8 mouse cellular contexts compared by ENCODE assay signal in the genomic region with DNA sequence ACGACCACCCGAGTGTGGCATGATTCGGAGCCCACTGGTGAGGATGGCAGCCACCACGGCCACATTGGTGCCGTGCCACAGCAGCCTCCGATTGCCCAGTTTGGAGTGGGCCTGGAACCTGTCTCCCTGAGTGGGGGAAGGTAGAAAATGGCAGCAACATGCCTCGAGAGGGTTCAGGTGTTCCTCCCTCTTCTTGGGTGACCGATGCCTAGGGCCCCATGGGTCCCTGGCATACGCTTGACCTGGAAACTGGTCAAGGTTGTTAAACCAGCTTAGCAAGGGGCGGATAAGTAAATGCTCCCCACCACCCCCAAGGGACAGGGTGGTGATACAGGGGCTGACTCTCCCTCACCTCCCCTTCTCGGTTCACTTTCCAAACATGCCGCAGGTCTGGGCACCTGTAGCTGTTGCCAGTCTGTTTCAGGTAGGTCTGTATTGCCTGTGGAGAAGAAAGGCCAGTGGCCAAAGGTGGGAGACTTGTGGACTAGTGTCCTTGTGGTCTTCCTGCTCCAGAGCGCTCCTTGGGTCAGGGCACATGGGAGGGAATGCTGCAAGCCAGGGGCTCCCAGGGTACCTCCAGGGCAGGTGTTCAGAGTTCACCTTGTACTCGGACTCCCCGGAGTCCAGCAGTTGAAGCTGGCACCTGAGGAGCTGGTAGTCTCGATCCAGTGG. TPM values are rescaled to one million over a fixed set of nuclear protein-coding genes. Genes with fewer than 3 reads are reported as not detected.
DNase-seq lines count a peak whose midpoint lies in the region; ATAC-seq and TF ChIP-seq lines count a peak whose summit lies in the region.

No protein-coding gene starts in this region.

- WGBS in kidney, embryonic 16.5 days: 88% methylated on average over 16 of the region's 16 CpGs
- WGBS in hindbrain, postnatal 0 days: 87% methylated on average over 16 of the region's 16 CpGs

- peak; percentile 3 for DNase-seq in adrenal gland, postnatal 10 days
- DNase-seq in adrenal gland, postnatal 25 days: no peak
- DNase-seq in layer of hippocampus, adult 2 months (ENCODE audit: low spot score in 2 of 2): peak; percentile 0 to 7
- no peak for DNase-seq in layer of hippocampus, postnatal 14 days (ENCODE audit: low spot score in 2 of 2)
- peak; percentile 34 to 42 for DNase-seq in cerebellum, postnatal 10 days
- no peak for DNase-seq in retina, embryonic 14.5 days (ENCODE audit: low spot score)
- no peak for DNase-seq in hindbrain, postnatal 0 days (ENCODE audit: low spot score)

- no peaks in the 10 kb centered on the region for H3K9me3 ChIP-seq in kidney, embryonic 16.5 days (ENCODE audit: low read length)
- H3K9me3 ChIP-seq in hindbrain, postnatal 0 days (ENCODE audit: low read length): no peaks in the 10 kb centered on the region

- ATAC-seq in kidney, embryonic 16.5 days (ENCODE audit: low FRiP score, low TSS enrichment): no peak
- no peak for ATAC-seq in hindbrain, postnatal 0 days

- TF ChIP-seq CTCF in layer of hippocampus, adult 2 months (conservative IDR thresholded peaks at IDR 0.05): no peak
- TF ChIP-seq CTCF in hindbrain, postnatal 0 days (IDR thresholded peaks at IDR 0.05; ENCODE audit: low read depth): no peak

- no peak overlapping the region for H3K4me2 ChIP-seq in kidney, embryonic 16.5 days (replicated peaks; ENCODE audit: low read depth, low read length)
- no peak overlapping the region for H3K4me2 ChIP-seq in hindbrain, postnatal 0 days (ENCODE audit: low read depth, low read length)

- H3K27ac ChIP-seq in layer of hippocampus, adult 2 months: peak overlapping the region; percentile 77; the same call in 1 of the 2 replicates
- no peak overlapping the region for H3K27ac ChIP-seq in kidney, embryonic 16.5 days (ENCODE audit: low read length)
- no peak overlapping the region for H3K27ac ChIP-seq in hindbrain, postnatal 0 days

- H3K4me1 ChIP-seq in kidney, embryonic 16.5 days (ENCODE audit: insufficient read depth, low read length): peaks cover 42% of the 10 kb centered on the region
- H3K4me1 ChIP-seq in hindbrain, postnatal 0 days (ENCODE audit: insufficient read depth, low read length): peaks cover 23% of the 10 kb centered on the region; the same call in 1 of the 2 replicates

- H3K27me3 ChIP-seq in kidney, embryonic 16.5 days (ENCODE audit: insufficient read depth, low read length): no peaks in the 10 kb centered on the region
- no peaks in the 10 kb centered on the region for H3K27me3 ChIP-seq in hindbrain, postnatal 0 days (ENCODE audit: insufficient read depth, low read length)

- H3K4me3 ChIP-seq in layer of hippocampus, adult 2 months: no peak overlapping the region
- no peak overlapping the region for H3K4me3 ChIP-seq in kidney, embryonic 16.5 days (ENCODE audit: low read length)
- no peak overlapping the region for H3K4me3 ChIP-seq in hindbrain, postnatal 0 days (ENCODE audit: low read length)

- no peaks in the 10 kb centered on the region for H3K36me3 ChIP-seq in kidney, embryonic 16.5 days (ENCODE audit: insufficient read depth, low read length)
- H3K36me3 ChIP-seq in hindbrain, postnatal 0 days (ENCODE audit: insufficient read depth, low read length): no peaks in the 10 kb centered on the region

- H3K9ac ChIP-seq in kidney, embryonic 16.5 days (replicated peaks; ENCODE audit: low read length): 0 out of 2 replicates have a peak overlapping the region, but pooled peaks have one; percentile 31
- H3K9ac ChIP-seq in hindbrain, postnatal 0 days (replicated peaks; ENCODE audit: low read length): no peak overlapping the region

RNA-seq across cellular contexts. Expression of gene Rrp9, which starts 2.5 kb away (rescaled TPM):
- total RNA-seq in adrenal gland, postnatal 10 days (2021): 10 to 100 TPM; 25.9 to 37.0 TPM
- total RNA-seq in adrenal gland, postnatal 25 days (2021): 35.9 and 41.5 TPM in 2 replicates
- total RNA-seq in layer of hippocampus, adult 2 months (2021): 10 to 100 TPM; 35.4 to 36.6 TPM
- 10 to 100 TPM; 31.5 to 37.0 TPM for total RNA-seq in layer of hippocampus, postnatal 14 days (2021)
- 56.2 and 59.5 TPM in 2 replicates for polyA plus RNA-seq in kidney, embryonic 16.5 days (2015; fragmentation: Nextera tagmentation; extraction: Ambion mirVana)
- total RNA-seq in hindbrain, postnatal 0 days (2014; rRNA removed): 46.2 and 47.2 TPM in 2 replicates
- polyA plus RNA-seq in hindbrain, postnatal 0 days (2015; fragmentation: Nextera tagmentation; extraction: Ambion mirVana): 38.3 and 39.0 TPM in 2 replicates

RNA-seq across cellular contexts. Expression of gene Parp3, which starts 3.5 kb away (rescaled TPM):
- total RNA-seq in adrenal gland, postnatal 10 days (2021): 10 to 100 TPM; 14.4 to 28.6 TPM
- total RNA-seq in adrenal gland, postnatal 25 days (2021): 37.4 and 38.7 TPM in 2 replicates
- total RNA-seq in layer of hippocampus, adult 2 months (2021): 1 to 10 TPM; 3.0 to 3.7 TPM
- 1 to 10 TPM; 3.2 to 5.1 TPM for total RNA-seq in layer of hippocampus, postnatal 14 days (2021)
- polyA plus RNA-seq in kidney, embryonic 16.5 days (2015; fragmentation: Nextera tagmentation; extraction: Ambion mirVana): 3.3 and 3.5 TPM in 2 replicates
- total RNA-seq in hindbrain, postnatal 0 days (2014; rRNA removed): 1.7 and 2.9 TPM in 2 replicates
- polyA plus RNA-seq in hindbrain, postnatal 0 days (2015; fragmentation: Nextera tagmentation; extraction: Ambion mirVana): 1.5 and 2.1 TPM in 2 replicates

RNA-seq across cellular contexts. Expression of gene Gpr62, which starts 7.5 kb away (rescaled TPM):
- under 1 TPM; 0.27 to 0.48 TPM for total RNA-seq in adrenal gland, postnatal 10 days (2021)
- 0.21 TPM in 1 of 2 replicates, not detected in the other for total RNA-seq in adrenal gland, postnatal 25 days (2021)
- total RNA-seq in layer of hippocampus, adult 2 months (2021): 10 to 100 TPM; 11.6 to 12.4 TPM
- total RNA-seq in layer of hippocampus, postnatal 14 days (2021): 1 to 10 TPM; 7.1 to 7.4 TPM
- polyA plus RNA-seq in kidney, embryonic 16.5 days (2015; fragmentation: Nextera tagmentation; extraction: Ambion mirVana): 0.31 and 0.41 TPM in 2 replicates
- 1.9 and 3.1 TPM in 2 replicates for total RNA-seq in hindbrain, postnatal 0 days (2014; rRNA removed)
- polyA plus RNA-seq in hindbrain, postnatal 0 days (2015; fragmentation: Nextera tagmentation; extraction: Ambion mirVana): 3.2 TPM in 2 replicates

RNA-seq across cellular contexts. Expression of gene Pcbp4, which starts 20.1 kb away (rescaled TPM):
- total RNA-seq in adrenal gland, postnatal 10 days (2021): 10 to 100 TPM; 28.6 to 42.5 TPM
- total RNA-seq in adrenal gland, postnatal 25 days (2021): 26.8 and 29.9 TPM in 2 replicates
- total RNA-seq in layer of hippocampus, adult 2 months (2021): 100 to 1,000 TPM; 187 to 205 TPM
- 100 to 1,000 TPM; 181 to 195 TPM for total RNA-seq in layer of hippocampus, postnatal 14 days (2021)
- polyA plus RNA-seq in kidney, embryonic 16.5 days (2015; fragmentation: Nextera tagmentation; extraction: Ambion mirVana): 119 and 136 TPM in 2 replicates
- 623 and 719 TPM in 2 replicates for total RNA-seq in hindbrain, postnatal 0 days (2014; rRNA removed)
- 214 and 228 TPM in 2 replicates for polyA plus RNA-seq in hindbrain, postnatal 0 days (2015; fragmentation: Nextera tagmentation; extraction: Ambion mirVana)

RNA-seq across cellular contexts. Expression of gene Abhd14a, which starts 25.7 kb away (rescaled TPM):
- 10 to 100 TPM; 20.6 to 24.6 TPM for total RNA-seq in adrenal gland, postnatal 10 days (2021)
- total RNA-seq in adrenal gland, postnatal 25 days (2021): 21.7 and 23.1 TPM in 2 replicates
- total RNA-seq in layer of hippocampus, adult 2 months (2021): 10 to 100 TPM; 39.0 to 39.4 TPM
- 10 to 100 TPM; 40.9 to 41.8 TPM for total RNA-seq in layer of hippocampus, postnatal 14 days (2021)
- 68.8 and 70.3 TPM in 2 replicates for polyA plus RNA-seq in kidney, embryonic 16.5 days (2015; fragmentation: Nextera tagmentation; extraction: Ambion mirVana)
- 59.6 and 62.1 TPM in 2 replicates for total RNA-seq in hindbrain, postnatal 0 days (2014; rRNA removed)
- 66.8 and 69.2 TPM in 2 replicates for polyA plus RNA-seq in hindbrain, postnatal 0 days (2015; fragmentation: Nextera tagmentation; extraction: Ambion mirVana)

Comparison
In these comparisons a context has a peak if more than half of its experiments do, and no peak if none do; other contexts are left out.
1. DNase-seq: peak in adrenal gland, postnatal 10 days (single experiment), layer of hippocampus, adult 2 months (2 of 2) and cerebellum, postnatal 10 days (2 of 2); none in adrenal gland, postnatal 25 days (single experiment), layer of hippocampus, postnatal 14 days (0 of 2), retina, embryonic 14.5 days (single experiment) and hindbrain, postnatal 0 days (single experiment).